Mouse (Mus musculus) urinary bladder, postnatal 14 days (tissue): ENCODE measurements around the gene Mat1a.

Experiments used
- DNase-seq: peaks from one replicate; pipeline ENCODE4 v3.0.0; 2021; ENCODE audit warnings: low spot score

The Mat1a gene

GRCm38 (mm10) chr14:41140686-41141085 lies 35.9 kb downstream of the Mat1a start:
- DNase-seq = no peak

DNA sequence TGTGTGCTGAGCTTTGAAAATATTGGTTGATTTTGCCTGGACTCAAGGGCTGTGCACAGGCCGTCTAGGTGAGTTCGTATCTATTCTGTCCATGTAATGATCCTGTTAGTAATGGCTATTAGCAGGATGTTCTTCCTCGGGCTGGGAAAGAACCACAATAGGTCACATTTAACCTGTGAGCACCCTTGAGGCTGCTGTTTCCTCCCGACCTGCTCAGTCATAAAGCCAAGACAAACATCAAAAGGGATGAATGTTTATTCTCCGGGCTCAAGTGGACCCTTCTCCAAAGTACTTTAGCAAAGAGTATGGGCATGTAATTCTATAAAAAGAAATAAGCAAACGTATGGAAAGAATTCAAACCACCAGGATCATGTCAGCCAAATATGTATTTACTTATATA lies 41.2 kb downstream of the Mat1a start:
- no peak for DNase-seq

GRCm38 (mm10) chr14:41146922-41147321 lies 42.1 kb downstream of the Mat1a start:
- DNase-seq = no peak

DNA sequence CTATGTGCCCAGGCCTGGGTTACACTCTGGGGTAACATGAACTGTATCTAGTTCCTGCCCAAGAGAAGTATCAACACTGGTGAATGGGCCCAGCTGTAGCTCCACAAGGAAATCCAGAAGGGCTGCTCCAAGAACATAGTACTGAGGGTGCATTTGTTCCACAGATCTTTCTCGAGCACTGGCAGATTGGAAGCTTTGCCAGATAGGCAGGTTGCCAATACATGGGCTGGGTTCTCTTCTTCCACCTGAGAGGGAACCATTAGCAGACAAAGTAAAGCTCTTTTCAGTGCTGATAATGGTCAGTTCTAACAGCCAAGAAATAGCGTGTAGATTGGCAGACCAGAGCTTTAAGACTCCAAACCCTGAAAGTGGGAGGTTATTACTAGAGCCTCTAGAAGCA lies 42.5 kb downstream of the Mat1a start:
- DNase-seq = no peak

GRCm38 (mm10) chr14:41151220-41151898 lies 46.5 kb downstream of the Mat1a start, which contains the start of gene Mbl1:
Mbl1 (plus strand) TSS chr14:41151458.
- no peak for DNase-seq

- DNase-seq = no peak
Measured at GRCm38 (mm10) chr14:41160076-41160475, 55.2 kb downstream of the Mat1a start.

DNA sequence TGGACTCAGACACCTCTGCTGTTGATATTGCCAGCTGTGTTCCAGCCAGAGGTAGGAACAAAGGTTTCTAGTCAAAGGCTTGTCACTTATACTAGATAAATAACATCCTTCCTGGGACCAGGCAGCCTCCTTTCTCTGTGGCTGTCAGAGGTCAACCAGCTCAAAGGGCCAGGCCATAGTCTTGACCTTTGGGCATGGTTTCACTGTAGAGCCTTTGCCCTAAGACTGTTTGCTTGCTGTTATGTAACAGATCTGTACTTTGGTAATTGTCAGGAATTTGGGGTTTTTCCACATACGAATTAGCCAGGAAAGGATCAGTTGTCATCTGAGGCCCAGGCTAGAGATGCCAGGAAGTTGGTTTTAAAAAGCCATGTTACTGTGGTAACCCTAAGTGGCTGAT lies 55.9 kb downstream of the Mat1a start:
- no peak for DNase-seq

DNA sequence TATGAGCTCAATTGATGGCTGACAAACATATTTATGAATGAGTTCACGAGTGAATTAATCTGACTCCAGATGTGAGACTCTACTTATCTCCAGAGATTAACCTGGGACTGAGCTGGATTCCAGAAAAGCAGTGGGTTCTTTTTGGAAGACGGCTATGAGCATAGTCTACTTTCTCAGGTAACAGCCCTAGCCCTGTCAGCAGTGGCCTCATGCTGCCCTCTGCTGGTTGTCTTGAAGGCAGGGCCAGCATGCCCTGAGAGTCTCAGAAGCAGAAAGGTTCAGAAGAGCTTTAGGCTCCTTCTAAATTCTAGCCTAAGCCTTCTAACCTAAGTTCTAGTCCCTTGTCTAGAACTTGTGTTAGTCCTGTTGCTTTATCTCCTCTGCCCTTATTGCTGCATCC lies 57.8 kb downstream of the Mat1a start:
- peak; percentile 41 for DNase-seq

- no peak for DNase-seq
Measured at GRCm38 (mm10) chr14:41167278-41167677, 62.4 kb downstream of the Mat1a start.

- no peak for DNase-seq
Measured at GRCm38 (mm10) chr14:41168567-41168966, 63.7 kb downstream of the Mat1a start.

DNA sequence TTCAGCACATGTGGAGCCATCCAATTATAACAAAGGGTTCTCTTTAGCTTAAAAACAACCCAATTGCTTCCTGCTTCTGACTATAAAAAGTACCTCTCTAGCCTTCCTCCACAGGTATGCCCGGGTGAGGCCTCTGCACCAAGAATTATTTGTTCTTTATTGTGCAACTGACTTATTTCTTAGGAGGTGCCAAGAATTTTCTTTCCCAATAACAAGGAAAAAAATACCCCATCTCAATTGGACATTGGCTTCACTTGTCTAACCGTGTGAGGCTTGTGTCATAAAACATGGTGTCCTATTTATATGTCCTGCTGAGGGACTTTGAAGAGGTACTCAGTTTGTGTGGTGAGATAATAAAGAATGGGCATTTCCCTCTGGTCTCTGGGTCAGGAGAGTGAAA lies 65.7 kb downstream of the Mat1a start:
- no peak for DNase-seq
